Mouse (Mus musculus) limb, embryonic 12.5 days (tissue): ENCODE measurements at regions not wholly inside any gene's neighbourhood (a gene's known extent, or its start where the extent isn't known, plus 50 kb on each side); places are given as distances from the start of the nearest gene placed in this dataset.

ENCODE experiments used
- ATAC-seq: fragments of 200-750 bp; cut with Nextera tagmentation; 2 replicates; pipeline ENCODE4 v1.8.0; 2017; ENCODE audit warnings: low read depth, moderate TSS enrichment; ENCODE audit not compliant: insufficient number of reproducible peaks, insufficient read depth, low FRiP score, low TSS enrichment
- H3K27ac ChIP-seq: fragments of 300-500 bp; sonication (generic); 2 replicates; pipeline ENCODE4 v1.5.1; 2016; ENCODE audit warnings: mild to moderate bottlenecking, moderate library complexity
- H3K27me3 ChIP-seq: fragments of 300-500 bp; sonication (generic); 2 replicates; pipeline ENCODE4 v1.6.1; 2016; ENCODE audit warnings: mild to moderate bottlenecking, moderate library complexity
- H3K36me3 ChIP-seq: fragments of 300-500 bp; sonication (generic); 2 replicates; pipeline ENCODE4 v1.6.1; 2016; ENCODE audit warnings: mild to moderate bottlenecking, moderate library complexity
- H3K4me1 ChIP-seq: fragments of 300-500 bp; sonication (generic); replicated peaks from 2 replicates; pipeline ENCODE4 v1.6.1; 2016
- H3K4me2 ChIP-seq: fragments of 300-500 bp; sonication (generic); 2 replicates; pipeline ENCODE4 v1.6.1; 2016; ENCODE audit warnings: mild to moderate bottlenecking, moderate library complexity
- H3K4me3 ChIP-seq: fragments of 300-500 bp; sonication (generic); replicated peaks from 2 replicates; pipeline ENCODE4 v1.5.1; 2016; ENCODE audit warnings: mild to moderate bottlenecking
- H3K9ac ChIP-seq: fragments of 300-500 bp; sonication (generic); replicated peaks from 2 replicates; pipeline ENCODE4 v1.6.1; 2016; ENCODE audit warnings: mild to moderate bottlenecking, moderate library complexity
- H3K9me3 ChIP-seq: fragments of 300-500 bp; sonication (generic); 2 replicates; pipeline ENCODE4 v1.6.1; 2016; ENCODE audit warnings: mild to moderate bottlenecking, moderate library complexity
- WGBS: fragments of 180-500 bp; shearing (Covaris S2); methylation state at CpG from one replicate; pipeline ENCODE4 v1.1.7; 2016; 5-methylcytosine and 5-hydroxymethylcytosine counted together

- Histone ChIP-seq H3K4me3 (no peak overlapping the region), H3K4me1 (peaks cover 7% of the 10 kb centered on the region; the same call in 1 of the 2 replicates), H3K9ac (no peak overlapping the region), H3K4me2 (no peak overlapping the region), H3K9me3 (peaks cover 6% of the 10 kb centered on the region; the same call in 1 of the 2 replicates), H3K27me3 (0 out of 2 replicates have a peak, but pooled peaks cover 12% of the 10 kb centered on the region), H3K36me3 (no peaks in the 10 kb centered on the region), H3K27ac (no peak overlapping the region)
- 75% methylated on average over 11 of the region's 11 CpGs for WGBS
- no peak for ATAC-seq
These were observed 216.2 kb downstream of the Setd4 start for GRCm38 (mm10) chr16:93387578-93388116.

DNA sequence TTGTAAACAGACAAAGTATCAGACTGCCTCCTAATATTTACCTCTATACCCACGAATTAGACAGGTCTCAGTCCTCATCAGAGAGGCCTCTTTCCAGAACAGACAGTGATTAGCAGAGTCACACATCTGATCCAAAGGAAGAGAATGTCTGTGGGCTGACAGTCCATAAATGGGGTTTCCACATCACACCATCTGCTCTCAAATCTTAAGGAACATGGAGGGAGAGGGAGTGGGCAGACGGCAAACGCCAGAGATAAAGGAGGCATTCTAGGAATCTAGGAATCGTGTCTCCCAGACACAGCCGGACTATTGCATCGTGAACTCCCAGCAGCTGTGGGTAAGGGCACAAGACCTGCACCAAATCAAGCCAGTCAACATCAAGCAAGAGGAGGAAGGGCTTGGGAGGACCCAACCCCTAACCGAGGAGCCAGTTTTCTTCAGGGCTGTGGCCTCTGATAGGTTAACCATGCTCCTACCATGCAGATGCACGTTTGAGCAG lies 219.8 kb downstream of the Setd4 start:
- ATAC-seq, result no peak
- 65% methylated on average over 8 of the region's 8 CpGs for WGBS

GRCm38 (mm10) chr16:93382945-93383344 lies 220.9 kb downstream of the Setd4 start:
- Histone ChIP-seq H3K4me3 (no peak overlapping the region), H3K4me1 (peaks cover 8% of the 10 kb centered on the region), H3K9ac (no peak overlapping the region), H3K27me3 (peaks cover 23% of the 10 kb centered on the region; the same call in 1 of the 2 replicates), H3K9me3 (no peaks in the 10 kb centered on the region), H3K27ac (no peak overlapping the region), H3K36me3 (no peaks in the 10 kb centered on the region), H3K4me2 (no peak overlapping the region)
- WGBS, result 87% methylated on average over 3 of the region's 3 CpGs
- no peak for ATAC-seq

More for the DNA sequence above, 219.8 kb downstream of the Setd4 start:
- no peak overlapping the region for H3K27ac ChIP-seq
- no peak overlapping the region for H3K4me2 ChIP-seq
- peaks cover 8% of the 10 kb centered on the region for H3K4me1 ChIP-seq
- H3K9ac ChIP-seq, result no peak overlapping the region
- H3K4me3 ChIP-seq, result no peak overlapping the region
- H3K9me3 ChIP-seq, result no peaks in the 10 kb centered on the region
- H3K27me3 ChIP-seq, result peaks cover 21% of the 10 kb centered on the region; the same call in 1 of the 2 replicates
- H3K36me3 ChIP-seq, result no peaks in the 10 kb centered on the region

DNA sequence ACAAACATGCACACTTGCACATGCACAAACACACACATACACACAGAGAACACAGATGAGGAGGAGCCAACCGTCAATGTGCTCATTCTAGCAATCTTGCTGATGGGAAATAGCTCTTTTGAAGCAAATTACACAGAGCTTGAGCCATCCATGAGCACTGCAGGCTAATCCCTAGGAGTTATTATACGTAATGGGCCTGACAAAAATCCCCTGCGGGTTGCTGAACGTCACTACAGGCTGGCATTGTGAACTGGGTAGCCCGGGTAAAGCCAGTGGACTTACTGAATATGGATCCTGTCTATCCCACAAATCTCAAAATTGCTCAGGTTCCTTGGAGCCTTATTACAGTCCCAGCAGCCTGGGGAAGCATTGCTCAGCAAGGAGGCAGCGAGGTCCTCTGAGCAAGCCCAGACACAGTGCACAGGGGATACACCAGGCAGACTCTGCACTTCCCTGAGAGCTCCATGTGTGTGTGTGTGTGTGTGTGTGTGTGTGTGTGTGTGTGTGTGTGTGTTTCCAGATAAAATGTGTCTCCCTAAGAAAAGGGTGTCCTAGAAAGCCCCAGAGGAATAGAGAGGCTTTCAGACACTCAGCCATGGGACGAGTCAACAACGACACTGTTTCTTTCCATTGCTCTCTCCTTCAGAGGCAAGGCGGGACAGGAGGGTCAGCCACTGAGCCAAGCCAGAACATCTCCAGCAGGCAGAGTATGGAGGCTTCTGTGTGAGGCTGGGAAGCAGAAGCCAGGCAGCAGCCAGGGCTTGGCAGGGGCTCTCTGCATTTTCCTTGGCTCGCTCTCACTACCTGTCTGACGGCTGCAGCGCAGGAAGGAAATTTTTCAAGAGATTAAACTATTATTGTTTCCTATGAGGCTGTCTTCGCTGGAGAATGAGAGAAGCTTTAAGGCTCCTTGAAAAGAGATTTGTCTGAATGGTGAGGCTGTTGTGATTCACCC lies 222.9 kb downstream of the Setd4 start:
- H3K27ac ChIP-seq, result no peak overlapping the region

DNA sequence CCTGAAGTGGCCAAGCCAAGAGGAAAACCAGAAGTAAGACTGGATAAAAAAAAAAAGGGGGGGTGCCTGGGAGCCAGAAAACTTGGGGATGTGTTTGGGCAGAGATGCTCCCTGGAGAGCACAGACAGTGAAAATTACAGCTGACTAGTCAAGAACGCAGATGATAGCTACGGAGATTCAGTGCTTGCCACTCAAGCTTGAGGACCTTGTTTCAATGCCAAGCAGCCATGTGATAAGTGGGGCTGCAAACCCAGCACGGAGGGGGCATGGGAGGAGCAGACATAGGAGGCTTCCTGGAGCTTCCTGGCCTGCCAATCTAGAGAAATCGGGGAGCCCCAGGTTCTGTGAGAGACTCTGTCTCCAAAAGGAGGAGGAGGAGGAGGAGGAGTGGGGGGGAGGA lies 223.7 kb downstream of the Setd4 start:
- ATAC-seq, result no peak
- H3K9me3 ChIP-seq, result no peaks in the 10 kb centered on the region
- no peak overlapping the region for H3K4me2 ChIP-seq
- H3K27me3 ChIP-seq, result peaks cover 20% of the 10 kb centered on the region; the same call in 1 of the 2 replicates
- no peak overlapping the region for H3K27ac ChIP-seq
- no peaks in the 10 kb centered on the region for H3K36me3 ChIP-seq
- peaks cover 8% of the 10 kb centered on the region for H3K4me1 ChIP-seq
- no peak overlapping the region for H3K9ac ChIP-seq
- H3K4me3 ChIP-seq, result no peak overlapping the region
- whole genome bisulfite sequencing, result 74% methylated on average over 4 of the region's 4 CpGs

More for the DNA sequence above, 222.9 kb downstream of the Setd4 start:
- 67% methylated on average over 13 of the region's 13 CpGs for WGBS
- Histone ChIP-seq H3K4me1 (peaks cover 8% of the 10 kb centered on the region), H3K4me3 (no peak overlapping the region), H3K4me2 (no peak overlapping the region), H3K36me3 (no peaks in the 10 kb centered on the region), H3K27me3 (peaks cover 21% of the 10 kb centered on the region; the same call in 1 of the 2 replicates), H3K9ac (peak overlapping the region; percentile 18; the same call in 1 of the 2 replicates), H3K9me3 (no peaks in the 10 kb centered on the region)
- no peak for ATAC-seq

DNA sequence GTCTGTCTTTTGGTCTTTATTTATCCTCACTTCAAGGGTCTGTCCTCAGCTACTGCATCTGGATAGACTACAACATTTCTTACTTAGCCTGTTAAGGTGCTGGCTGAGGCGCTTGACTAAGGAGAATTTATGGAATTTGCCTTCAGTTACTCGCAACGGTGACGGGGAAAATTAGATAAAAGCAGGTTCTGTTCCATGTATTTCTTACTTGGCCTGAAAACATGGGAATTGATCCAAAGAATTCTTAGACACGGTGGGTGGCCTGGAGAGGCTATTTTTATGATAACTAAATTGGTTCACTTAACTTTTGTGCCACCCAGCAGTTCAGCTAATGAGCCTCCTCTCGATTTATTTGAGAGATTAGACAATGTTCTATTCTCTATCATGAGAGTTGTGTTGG lies 224.3 kb downstream of the Setd4 start:
- Histone ChIP-seq H3K36me3 (no peaks in the 10 kb centered on the region), H3K9me3 (no peaks in the 10 kb centered on the region), H3K4me2 (no peak overlapping the region), H3K4me1 (peaks cover 8% of the 10 kb centered on the region), H3K27me3 (peaks cover 20% of the 10 kb centered on the region; the same call in 1 of the 2 replicates), H3K9ac (no peak overlapping the region), H3K4me3 (no peak overlapping the region), H3K27ac (no peak overlapping the region)
- no peak for ATAC-seq
- WGBS, result 68% methylated on average over 6 of the region's 6 CpGs

DNA sequence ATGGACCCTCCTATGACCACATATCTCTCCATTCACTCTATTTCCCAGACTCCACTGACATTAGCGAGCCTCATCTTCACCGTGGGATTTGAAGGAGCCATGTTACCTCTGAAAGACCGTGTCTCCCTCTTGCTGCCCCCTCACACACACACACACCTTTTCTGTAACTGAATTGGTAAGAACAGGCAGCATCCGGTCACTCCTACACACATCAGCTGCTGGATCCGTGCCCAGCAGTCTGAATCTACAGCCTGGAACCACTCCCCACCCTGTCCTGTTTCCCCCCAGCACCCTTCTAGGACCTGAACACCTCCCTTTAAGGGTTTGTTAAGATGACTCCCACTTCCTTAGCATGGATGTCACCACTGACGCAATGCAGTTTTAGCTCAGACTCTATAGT lies 229.2 kb downstream of the Setd4 start:
- Histone ChIP-seq H3K4me1 (peaks cover 6% of the 10 kb centered on the region), H3K9ac (no peak overlapping the region), H3K36me3 (no peaks in the 10 kb centered on the region), H3K4me2 (no peak overlapping the region), H3K27ac (no peak overlapping the region), H3K4me3 (no peak overlapping the region), H3K27me3 (peaks cover 3% of the 10 kb centered on the region; the same call in 1 of the 2 replicates), H3K9me3 (no peaks in the 10 kb centered on the region)
- WGBS, result 83% methylated on average over 6 of the region's 6 CpGs
- no peak for ATAC-seq

GRCm38 (mm10) chr16:93369766-93370146 lies 234.1 kb downstream of the Setd4 start:
- Histone ChIP-seq H3K27me3 (peaks cover 6% of the 10 kb centered on the region; the same call in 1 of the 2 replicates), H3K36me3 (no peaks in the 10 kb centered on the region), H3K27ac (peak overlapping the region; percentile 51; the same call in 1 of the 2 replicates), H3K9ac (no peak overlapping the region), H3K4me2 (no peak overlapping the region), H3K4me3 (no peak overlapping the region), H3K4me1 (peaks cover 15% of the 10 kb centered on the region), H3K9me3 (no peaks in the 10 kb centered on the region)
- 79% methylated on average over 10 of the region's 10 CpGs for WGBS
- ATAC-seq, result no peak

DNA sequence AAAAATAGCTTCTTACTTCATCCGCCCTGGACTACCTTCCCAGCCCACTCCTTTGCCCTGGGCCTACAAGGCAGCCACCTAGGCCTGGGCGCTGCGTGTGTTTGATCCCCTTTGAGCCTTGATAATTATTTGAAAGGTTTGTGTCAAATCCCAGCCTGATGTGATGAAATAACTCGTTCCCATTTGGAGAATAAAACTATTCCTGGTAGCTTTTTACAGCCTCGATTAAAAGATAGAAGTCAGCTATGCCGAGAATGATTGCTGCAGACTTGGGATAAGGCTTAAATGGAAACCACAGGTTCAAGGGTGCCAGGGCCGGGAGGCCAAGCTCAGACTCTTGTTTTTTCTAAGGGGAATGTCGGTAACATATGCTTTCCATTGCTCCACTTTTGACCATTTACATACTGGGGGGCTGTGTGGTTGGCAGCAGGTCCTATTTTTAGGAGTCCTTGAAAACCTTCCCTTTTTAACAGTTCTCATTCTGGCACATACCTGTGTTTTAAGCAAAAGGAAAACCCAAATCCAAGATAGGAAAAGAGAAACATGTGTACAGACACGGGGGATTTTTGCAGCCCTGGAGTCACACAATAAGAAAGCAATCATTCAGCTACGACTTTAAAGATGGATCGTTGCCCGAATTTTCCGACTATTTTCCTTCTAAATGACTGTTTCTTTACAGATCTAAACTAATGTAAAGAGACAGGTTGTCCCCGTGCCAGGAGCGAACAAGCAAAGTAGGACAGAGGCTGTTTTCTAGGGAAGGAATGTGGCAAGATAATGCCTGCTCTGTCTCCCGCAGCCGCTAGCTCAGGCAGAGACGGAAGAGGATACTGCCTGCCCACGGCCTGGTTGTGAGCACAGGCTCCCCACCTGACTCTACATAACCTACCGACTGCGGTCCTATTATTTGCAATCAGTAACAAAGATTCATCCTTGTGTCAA lies 234.8 kb downstream of the Setd4 start:
- Histone ChIP-seq H3K27ac (peak overlapping the region; percentile 51), H3K4me1 (peaks cover 15% of the 10 kb centered on the region), H3K27me3 (peaks cover 6% of the 10 kb centered on the region; the same call in 1 of the 2 replicates), H3K36me3 (no peaks in the 10 kb centered on the region), H3K9me3 (no peaks in the 10 kb centered on the region), H3K4me3 (no peak overlapping the region), H3K9ac (no peak overlapping the region), H3K4me2 (no peak overlapping the region)
- 67% methylated on average over 21 of the region's 21 CpGs for WGBS
- ATAC-seq, result no peak

- no peaks in the 10 kb centered on the region for H3K36me3 ChIP-seq
- H3K27ac ChIP-seq, result no peak overlapping the region
- H3K4me1 ChIP-seq, result peaks cover 15% of the 10 kb centered on the region
- no peak overlapping the region for H3K4me3 ChIP-seq
- H3K9me3 ChIP-seq, result no peaks in the 10 kb centered on the region
- 86% methylated on average over 6 of the region's 6 CpGs for WGBS
- H3K4me2 ChIP-seq, result no peak overlapping the region
- H3K9ac ChIP-seq, result no peak overlapping the region
- no peak for ATAC-seq
- H3K27me3 ChIP-seq, result peaks cover 6% of the 10 kb centered on the region; the same call in 1 of the 2 replicates
These were observed 235.9 kb downstream of the Setd4 start for GRCm38 (mm10) chr16:93367995-93368394.
